Mouse (Mus musculus): ENCODE measurements around the gene Fam227a. TPM values are rescaled to one million over a fixed set of nuclear protein-coding genes. Genes with fewer than 3 reads are reported as not detected.
"Not testable (repeated sequence)": the region's sequence is repeated elsewhere in the genome, so short reads cannot be mapped to it uniquely, and the experiment has no call there.

The Fam227a gene
- polyA plus RNA-seq, 1 experiment from 2014 or later, result 3.0 TPM

GRCm38 (mm10) chr15:79686046-79686869 lies 27.5 kb upstream of the Fam227a start:
- WGBS, result 12% methylated on average over 15 of the region's 15 CpGs

GRCm38 (mm10) chr15:79685141-79685641 lies 26.4 kb upstream of the Fam227a start:
- H3K27me3 ChIP-seq (replicated peaks; ENCODE audit: control insufficient read depth, insufficient read depth, low read length), result no peaks in the 10 kb centered on the region
- no peaks in the 10 kb centered on the region for H3K36me3 ChIP-seq (ENCODE audit: control insufficient read depth, insufficient read depth, low read length)
- no peak for ATAC-seq
- no peak overlapping the region for H3K27ac ChIP-seq (ENCODE audit: low read depth, low read length)
- H3K4me1 ChIP-seq (ENCODE audit: control insufficient read depth, insufficient read depth, low read depth, low read length), result peaks cover 55% of the 10 kb centered on the region
- H3K4me3 ChIP-seq (ENCODE audit: low read length), result peak overlapping the region; percentile 68
- H3K9ac ChIP-seq (ENCODE audit: low read depth, low read length), result peak overlapping the region; percentile 93
- H3K4me2 ChIP-seq (ENCODE audit: low read length), result peak overlapping the region; percentile 88
- H3K9me3 ChIP-seq (ENCODE audit: control insufficient read depth, low read length), result no peaks in the 10 kb centered on the region
- 50% methylated on average over 6 of the region's 6 CpGs for WGBS

More at GRCm38 (mm10) chr15:79686046-79686869, 27.5 kb upstream of the Fam227a start:
- H3K4me3 ChIP-seq (ENCODE audit: low read length), result peak overlapping the region; percentile 68
- H3K27me3 ChIP-seq (replicated peaks; ENCODE audit: control insufficient read depth, insufficient read depth, low read length), result no peaks in the 10 kb centered on the region
- no peaks in the 10 kb centered on the region for H3K36me3 ChIP-seq (ENCODE audit: control insufficient read depth, insufficient read depth, low read length)
- H3K27ac ChIP-seq (ENCODE audit: low read depth, low read length), result no peak overlapping the region
- no peaks in the 10 kb centered on the region for H3K9me3 ChIP-seq (ENCODE audit: control insufficient read depth, low read length)
- peak overlapping the region; percentile 93 for H3K9ac ChIP-seq (ENCODE audit: low read depth, low read length)
- peaks cover 51% of the 10 kb centered on the region for H3K4me1 ChIP-seq (ENCODE audit: control insufficient read depth, insufficient read depth, low read depth, low read length)
- no peak for ATAC-seq
- H3K4me2 ChIP-seq (ENCODE audit: low read length), result peak overlapping the region; percentile 88

- Histone ChIP-seq H3K4me1 (ENCODE audit: control insufficient read depth, insufficient read depth, low read depth, low read length) (peaks cover 51% of the 10 kb centered on the region), H3K9ac (ENCODE audit: low read depth, low read length) (peak overlapping the region; percentile 93), H3K27ac (ENCODE audit: low read depth, low read length) (no peak overlapping the region), H3K36me3 (ENCODE audit: control insufficient read depth, insufficient read depth, low read length) (no peaks in the 10 kb centered on the region), H3K9me3 (ENCODE audit: control insufficient read depth, low read length) (no peaks in the 10 kb centered on the region), H3K4me2 (ENCODE audit: low read length) (peak overlapping the region; percentile 88), H3K27me3 (replicated peaks; ENCODE audit: control insufficient read depth, insufficient read depth, low read length) (no peaks in the 10 kb centered on the region), H3K4me3 (ENCODE audit: low read length) (peak overlapping the region; percentile 68)
- WGBS, result 75% methylated on average over 6 of the region's 6 CpGs
- ATAC-seq, result no peak
These were observed 25.9 kb upstream of the Fam227a start for GRCm38 (mm10) chr15:79684616-79685015.

- H3K4me3 ChIP-seq (ENCODE audit: low read length), result peak overlapping the region; percentile 68; the same call in 1 of the 2 replicates
- ATAC-seq, result no peak
- peaks cover 50% of the 10 kb centered on the region for H3K4me1 ChIP-seq (ENCODE audit: control insufficient read depth, insufficient read depth, low read depth, low read length)
These were observed 25.1 kb upstream of the Fam227a start for GRCm38 (mm10) chr15:79683707-79684465.

GRCm38 (mm10) chr15:79683146-79683545 lies 24.4 kb upstream of the Fam227a start:
- H3K27me3 ChIP-seq (replicated peaks; ENCODE audit: control insufficient read depth, insufficient read depth, low read length), result no peaks in the 10 kb centered on the region
- H3K9me3 ChIP-seq (ENCODE audit: control insufficient read depth, low read length), result no peaks in the 10 kb centered on the region
- no peak overlapping the region for H3K27ac ChIP-seq (ENCODE audit: low read depth, low read length)
- ATAC-seq, result no peak
- H3K36me3 ChIP-seq (ENCODE audit: control insufficient read depth, insufficient read depth, low read length), result no peaks in the 10 kb centered on the region
- 91% methylated on average over 6 of the region's 6 CpGs for WGBS
- H3K4me2 ChIP-seq (ENCODE audit: low read length), result no peak overlapping the region
- H3K4me3 ChIP-seq (ENCODE audit: low read length), result no peak overlapping the region
- peaks cover 46% of the 10 kb centered on the region for H3K4me1 ChIP-seq (ENCODE audit: control insufficient read depth, insufficient read depth, low read depth, low read length)
- H3K9ac ChIP-seq (ENCODE audit: low read depth, low read length), result no peak overlapping the region

More at GRCm38 (mm10) chr15:79683707-79684465, 25.1 kb upstream of the Fam227a start:
- no peak overlapping the region for H3K27ac ChIP-seq (ENCODE audit: low read depth, low read length)
- H3K9me3 ChIP-seq (ENCODE audit: control insufficient read depth, low read length), result no peaks in the 10 kb centered on the region
- H3K27me3 ChIP-seq (replicated peaks; ENCODE audit: control insufficient read depth, insufficient read depth, low read length), result no peaks in the 10 kb centered on the region
- H3K4me2 ChIP-seq (ENCODE audit: low read length), result peak overlapping the region; percentile 88
- H3K36me3 ChIP-seq (ENCODE audit: control insufficient read depth, insufficient read depth, low read length), result no peaks in the 10 kb centered on the region
- H3K9ac ChIP-seq (ENCODE audit: low read depth, low read length), result peak overlapping the region; percentile 93; the same call in 1 of the 2 replicates
- 77% methylated on average over 19 of the region's 19 CpGs for WGBS

- 90% methylated on average over 4 of the region's 4 CpGs for WGBS
- no peak overlapping the region for H3K4me2 ChIP-seq (ENCODE audit: low read length)
- H3K27me3 ChIP-seq (replicated peaks; ENCODE audit: control insufficient read depth, insufficient read depth, low read length), result no peaks in the 10 kb centered on the region
- no peak overlapping the region for H3K27ac ChIP-seq (ENCODE audit: low read depth, low read length)
- no peak for ATAC-seq
- H3K36me3 ChIP-seq (ENCODE audit: control insufficient read depth, insufficient read depth, low read length), result no peaks in the 10 kb centered on the region
- no peak overlapping the region for H3K4me3 ChIP-seq (ENCODE audit: low read length)
- H3K4me1 ChIP-seq (ENCODE audit: control insufficient read depth, insufficient read depth, low read depth, low read length), result peaks cover 44% of the 10 kb centered on the region
- H3K9me3 ChIP-seq (ENCODE audit: control insufficient read depth, low read length), result no peaks in the 10 kb centered on the region
- no peak overlapping the region for H3K9ac ChIP-seq (ENCODE audit: low read depth, low read length)
These were observed 23.2 kb upstream of the Fam227a start for GRCm38 (mm10) chr15:79681973-79682372.

- 75% methylated on average over 2 of the region's 2 CpGs for WGBS
These were observed 19.2 kb upstream of the Fam227a start for GRCm38 (mm10) chr15:79677936-79678335.

GRCm38 (mm10) chr15:79671828-79672348 lies 13.1 kb upstream of the Fam227a start:
- not testable (repeated sequence) for H3K27ac ChIP-seq (ENCODE audit: low read depth, low read length); H3K27me3 ChIP-seq (replicated peaks; ENCODE audit: control insufficient read depth, insufficient read depth, low read length); ATAC-seq; H3K9me3 ChIP-seq (ENCODE audit: control insufficient read depth, low read length); H3K4me1 ChIP-seq (ENCODE audit: control insufficient read depth, insufficient read depth, low read depth, low read length); H3K9ac ChIP-seq (ENCODE audit: low read depth, low read length)
- H3K36me3 ChIP-seq (ENCODE audit: control insufficient read depth, insufficient read depth, low read length), result peaks cover 34% of the 10 kb centered on the region
- WGBS, result 81% methylated on average over 11 of the region's 11 CpGs
- peak overlapping the region; percentile 57 for H3K4me2 ChIP-seq (ENCODE audit: low read length)
- H3K4me3 ChIP-seq (ENCODE audit: low read length), result peak overlapping the region; percentile 71

More at GRCm38 (mm10) chr15:79677936-79678335, 19.2 kb upstream of the Fam227a start:
- Histone ChIP-seq H3K4me3 (ENCODE audit: low read length) (no peak overlapping the region), H3K4me1 (ENCODE audit: control insufficient read depth, insufficient read depth, low read depth, low read length) (peaks cover 10% of the 10 kb centered on the region), H3K27ac (ENCODE audit: low read depth, low read length) (no peak overlapping the region), H3K4me2 (ENCODE audit: low read length) (no peak overlapping the region), H3K9ac (ENCODE audit: low read depth, low read length) (no peak overlapping the region), H3K27me3 (replicated peaks; ENCODE audit: control insufficient read depth, insufficient read depth, low read length) (no peaks in the 10 kb centered on the region), H3K9me3 (ENCODE audit: control insufficient read depth, low read length) (no peaks in the 10 kb centered on the region), H3K36me3 (ENCODE audit: control insufficient read depth, insufficient read depth, low read length) (peaks cover 25% of the 10 kb centered on the region)
- no peak for ATAC-seq

GRCm38 (mm10) chr15:79670972-79671299 lies 12.2 kb upstream of the Fam227a start:
- Histone ChIP-seq H3K4me1 (ENCODE audit: control insufficient read depth, insufficient read depth, low read depth, low read length) (peaks cover 7% of the 10 kb centered on the region), H3K9me3 (ENCODE audit: control insufficient read depth, low read length) (no peaks in the 10 kb centered on the region), H3K9ac (ENCODE audit: low read depth, low read length) (peak overlapping the region; percentile 80), H3K36me3 (ENCODE audit: control insufficient read depth, insufficient read depth, low read length) (peaks cover 34% of the 10 kb centered on the region), H3K27me3 (replicated peaks; ENCODE audit: control insufficient read depth, insufficient read depth, low read length) (no peaks in the 10 kb centered on the region), H3K4me2 (ENCODE audit: low read length) (peak overlapping the region; percentile 57), H3K27ac (ENCODE audit: low read depth, low read length) (peak overlapping the region; percentile 45; the same call in 1 of the 2 replicates), H3K4me3 (ENCODE audit: low read length) (peak overlapping the region; percentile 71)
- under 1% methylated on average over 28 of the region's 37 CpGs for WGBS
- peak; percentile 63 for ATAC-seq
